Mouse (Mus musculus): Measurements from ENCODE around the gene Onecut1.

DNA sequence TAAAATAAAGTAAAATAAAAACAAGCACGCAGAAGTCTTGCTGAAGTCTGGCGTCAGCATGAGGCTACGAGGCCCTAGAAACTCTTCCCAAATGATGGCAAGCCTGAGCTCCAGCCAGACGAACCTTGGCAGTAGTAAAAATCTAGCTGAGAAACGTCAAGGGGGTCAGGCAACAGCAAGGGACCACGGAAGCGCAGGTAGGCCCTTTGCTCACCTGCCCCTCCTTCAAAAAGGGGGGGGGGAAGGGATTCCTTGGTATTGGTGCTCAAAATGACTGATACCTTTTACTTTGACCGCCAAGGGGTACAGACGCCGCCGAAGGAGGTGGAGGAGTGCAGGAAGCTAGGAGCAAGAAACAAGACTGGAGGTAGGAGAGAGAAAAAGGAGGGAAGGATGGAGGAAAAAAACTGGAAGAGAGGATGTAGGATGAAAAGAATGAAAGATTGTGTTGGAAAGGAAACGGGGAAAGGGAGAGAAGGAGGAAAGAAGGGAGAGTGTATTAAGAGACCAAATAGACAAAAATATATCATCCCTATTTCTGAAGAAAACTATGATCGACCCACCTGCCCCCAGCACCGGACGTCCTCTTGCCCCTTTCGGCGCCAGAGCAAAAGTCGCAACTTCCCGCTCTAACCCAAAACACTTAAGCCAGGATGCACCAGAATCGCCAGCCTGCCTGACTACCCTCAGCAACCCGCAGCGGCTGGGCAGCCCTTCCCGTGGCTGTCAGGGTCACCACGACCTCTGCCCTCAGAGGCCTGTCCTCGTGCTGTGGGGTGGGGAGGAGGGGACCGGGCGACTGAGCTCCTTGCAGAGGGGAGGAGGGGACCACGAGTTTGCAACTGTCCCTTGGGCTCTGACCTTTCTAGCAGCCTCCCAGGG is 8.3 kb upstream of the Onecut1 start:
- no peak for TF ChIP-seq CTCF (IDR thresholded peaks at IDR 0.05; ENCODE audit: low read depth)
- no peak for TF ChIP-seq EP300 (IDR thresholded peaks at IDR 0.05; ENCODE audit: low read depth)
